Mouse (Mus musculus) spleen, adult 2 months (tissue): ENCODE measurements around the gene Eaf2.

ENCODE experiments used
- CTCF ChIP-seq: fragments of 200-500 bp; IDR thresholded peaks from 2 replicates; pipeline ENCODE4 v1.5.1; 2011; ENCODE audit warnings: mild to moderate bottlenecking, inconsistent platforms; ENCODE audit not compliant: insufficient read depth, insufficient read length, insufficient replicate concordance; ENCODE audit errors: extremely low read depth
- POLR2A ChIP-seq: fragments of 200-500 bp; IDR thresholded peaks from 2 replicates; pipeline ENCODE4 v1.6.1; 2011; ENCODE audit warnings: low read depth, low read length, inconsistent platforms

DNA sequence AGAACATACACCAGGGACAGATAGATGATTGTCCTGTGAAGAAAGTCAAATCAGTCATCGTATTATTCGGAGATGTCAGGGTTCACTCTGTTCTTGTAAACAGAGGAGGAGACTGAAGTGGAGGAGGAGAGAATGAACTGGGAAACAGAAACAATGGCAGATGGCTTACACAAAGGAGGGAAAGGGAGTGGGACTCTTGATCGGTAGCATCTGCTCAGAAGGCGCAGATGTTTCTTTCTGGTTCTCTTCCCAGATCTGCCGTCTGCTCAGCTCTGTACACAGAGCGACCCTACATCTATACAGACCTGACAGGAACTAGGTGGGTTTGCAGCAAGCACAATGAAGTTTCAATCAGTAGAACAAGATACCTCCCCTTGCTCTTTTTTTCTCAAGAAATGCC is 99.1 kb downstream of the Eaf2 start:
- TF ChIP-seq CTCF (no peak), POLR2A (no peak)
